Mouse (Mus musculus) testis, adult 10 weeks (tissue): ENCODE results near the gene Micall1. TPM values are rescaled to one million over a fixed set of nuclear protein-coding genes. Genes with fewer than 3 reads are reported as not detected.

ENCODE experiments used
- polyA plus RNA-seq: library from polyadenylated mRNA; stranded (reverse); fragments of 350-450 nt; fragmentation: Illumina TruSeq; extraction: RNeasy Lipid Tissue Mini Kit (QIAGEN cat#74804); gene quantifications from one replicate; pipeline ENCODE4 v1.2.3, GENCODE M21; 2014; ENCODE audit warnings: low read depth, low replicate concordance

Micall1 gene
- 14.5 TPM for polyA plus RNA-seq

DNA sequence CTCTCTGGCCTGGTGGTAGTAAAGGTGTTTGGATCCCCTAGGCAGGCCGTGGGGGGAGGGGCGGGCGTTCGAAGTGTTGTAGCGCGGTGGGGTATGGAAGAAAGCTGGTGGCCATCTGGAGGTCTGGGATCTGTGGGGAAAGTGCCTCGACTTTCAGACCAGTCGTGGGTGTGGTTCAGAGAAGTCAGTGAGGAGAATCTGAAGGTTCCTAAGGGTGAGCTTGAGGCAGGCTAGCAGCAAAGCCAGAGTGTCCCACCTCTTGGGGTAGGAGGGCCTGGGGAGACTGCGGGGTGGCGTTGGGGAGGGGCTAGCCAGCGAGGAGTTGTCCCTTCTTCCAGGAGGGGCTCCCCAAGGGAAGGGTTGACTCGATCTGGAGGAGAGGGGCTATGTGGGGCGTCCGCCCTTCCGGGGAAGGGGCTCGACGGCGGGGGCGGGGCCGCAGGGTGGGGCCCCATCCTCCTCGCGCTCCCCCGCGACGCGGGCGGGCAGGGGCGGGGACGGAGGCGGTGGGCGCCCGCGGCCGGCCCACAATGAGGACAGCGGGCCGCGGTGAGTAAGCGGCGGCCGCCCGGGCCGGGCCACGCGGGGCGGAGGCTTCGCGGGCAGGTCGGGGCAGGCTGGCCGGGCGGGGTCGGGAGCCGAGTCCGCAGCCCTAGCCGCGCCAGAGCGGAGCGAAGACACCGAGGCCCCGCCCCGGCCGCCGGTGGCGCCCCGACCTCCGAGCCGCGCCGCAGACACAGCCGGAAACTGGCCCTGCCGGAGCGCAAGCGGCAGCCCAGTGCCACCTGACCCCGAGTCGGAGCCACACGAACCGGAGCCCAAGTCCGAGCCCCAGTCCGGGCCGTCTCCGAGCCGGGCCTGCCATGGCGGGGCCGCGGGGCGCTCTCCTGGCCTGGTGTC is at the start of gene Micall1:
Gene Micall1, plus strand, starts transcription at position 478 of the 900 bp plus-strand sequence.

DNA sequence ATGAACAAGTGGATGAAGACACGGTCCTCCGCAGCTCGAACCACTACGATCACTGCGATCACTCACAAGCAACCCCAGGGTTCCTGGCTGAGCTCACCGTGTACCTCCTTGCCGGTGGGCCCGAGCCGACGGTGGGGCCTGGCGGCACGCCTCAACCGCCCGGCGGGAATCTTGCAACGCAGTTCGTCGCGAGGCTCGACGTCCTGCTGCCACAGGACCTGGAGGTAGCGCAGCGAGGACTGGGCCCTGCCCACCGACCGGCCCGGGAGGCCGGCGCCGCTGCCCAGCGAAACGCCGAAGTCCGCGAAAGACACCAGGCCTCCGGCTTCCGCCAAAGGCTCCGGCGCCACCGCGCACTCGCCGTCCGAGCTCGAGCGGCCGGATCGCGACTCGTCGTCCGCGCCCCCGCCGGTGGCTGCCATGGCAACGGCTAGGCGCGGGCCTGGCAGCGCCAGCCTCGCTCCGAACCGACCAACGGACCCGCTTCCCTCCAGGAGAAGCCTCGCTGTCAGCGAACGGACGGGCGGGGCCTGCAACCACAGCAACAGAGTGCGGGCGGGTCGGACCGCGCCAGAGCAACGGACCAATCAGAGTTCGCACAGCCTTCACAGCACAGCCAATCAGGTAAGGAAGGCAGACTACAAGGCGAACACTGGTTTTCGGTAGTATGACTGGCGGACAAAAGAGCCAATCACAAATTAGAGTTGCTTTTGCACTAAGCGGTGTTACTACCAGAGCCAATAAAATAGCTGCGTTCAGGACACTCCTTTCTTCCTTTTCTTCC is 46.1 kb upstream of the Micall1 start, which contains the start of gene Ankrd54:
Gene Ankrd54, minus strand, starts transcription at position 518 of the 784 bp plus-strand sequence.

DNA sequence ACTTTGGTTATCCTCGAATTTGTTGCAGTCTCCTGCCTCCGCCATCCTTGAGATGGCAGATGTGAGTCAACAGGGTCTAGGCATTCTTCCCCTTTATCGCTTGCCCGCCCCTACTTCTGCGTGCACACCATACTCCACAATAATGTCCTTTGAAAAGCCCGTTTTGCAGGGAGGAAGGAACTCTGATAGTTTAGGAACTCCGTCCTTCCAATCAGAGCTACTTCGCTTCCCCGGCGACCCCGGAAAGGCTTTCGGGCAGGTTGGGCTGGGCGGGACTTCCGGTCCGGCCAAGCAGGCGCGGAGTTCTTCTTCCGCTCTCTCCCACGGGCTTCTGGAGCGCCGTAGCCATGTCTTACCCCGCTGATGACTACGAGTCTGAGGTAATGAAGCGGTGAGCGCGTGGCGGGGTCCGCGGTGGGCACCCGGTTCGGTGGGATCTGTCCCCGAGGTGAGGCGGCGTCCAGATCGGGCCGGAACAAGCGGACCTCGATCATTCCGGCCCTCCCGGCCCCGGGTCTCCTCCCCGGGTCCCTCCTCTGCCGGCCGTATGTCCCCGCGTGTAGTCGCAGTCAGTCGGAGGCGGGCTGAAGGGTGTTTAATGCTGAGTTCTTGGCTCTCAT is 33.7 kb upstream of the Micall1 start, which contains the start of gene Eif3l:
Gene Eif3l, plus strand, starts transcription at position 267 of the 620 bp plus-strand sequence.

DNA sequence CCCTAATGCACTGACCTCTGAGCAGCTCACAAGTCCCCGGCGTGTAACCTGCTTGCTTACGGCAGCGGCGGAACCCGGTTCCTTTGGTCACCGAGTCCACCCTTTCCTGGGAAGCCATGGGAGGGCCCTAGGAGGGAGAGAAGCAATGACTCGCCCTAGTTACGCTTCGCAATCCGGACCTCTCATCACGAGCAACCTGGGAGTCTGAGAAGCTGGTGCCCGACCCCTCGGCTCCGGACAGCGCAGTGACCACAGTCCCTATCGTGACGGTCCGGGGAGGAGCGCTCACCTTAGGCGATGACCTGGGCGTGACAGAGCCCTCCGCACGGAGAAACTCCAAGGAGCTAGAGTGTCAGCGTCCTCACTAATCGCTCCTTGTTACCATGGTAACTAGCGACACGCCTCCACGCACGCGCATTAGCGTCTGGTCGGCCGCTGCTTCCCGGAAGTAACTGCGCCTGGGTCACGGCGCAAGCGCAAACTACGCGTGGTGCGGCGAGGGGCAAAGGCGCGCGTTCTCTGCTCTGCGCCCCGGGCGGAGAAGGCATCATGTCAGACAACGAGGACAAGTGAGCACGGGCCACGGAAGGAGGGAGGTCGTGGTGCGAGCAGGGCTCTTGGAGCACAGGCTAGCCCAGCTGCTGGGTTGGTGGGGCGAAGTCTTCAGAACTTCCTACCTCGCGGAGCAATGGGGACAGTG is 32.3 kb downstream of the Micall1 start, which contains the start of the genes Polr2f and 1700088E04Rik:
Gene Polr2f, plus strand, starts transcription at position 144 of the 700 bp plus-strand sequence.
Gene 1700088E04Rik, minus strand, starts transcription at position 388 of the 700 bp plus-strand sequence.

DNA sequence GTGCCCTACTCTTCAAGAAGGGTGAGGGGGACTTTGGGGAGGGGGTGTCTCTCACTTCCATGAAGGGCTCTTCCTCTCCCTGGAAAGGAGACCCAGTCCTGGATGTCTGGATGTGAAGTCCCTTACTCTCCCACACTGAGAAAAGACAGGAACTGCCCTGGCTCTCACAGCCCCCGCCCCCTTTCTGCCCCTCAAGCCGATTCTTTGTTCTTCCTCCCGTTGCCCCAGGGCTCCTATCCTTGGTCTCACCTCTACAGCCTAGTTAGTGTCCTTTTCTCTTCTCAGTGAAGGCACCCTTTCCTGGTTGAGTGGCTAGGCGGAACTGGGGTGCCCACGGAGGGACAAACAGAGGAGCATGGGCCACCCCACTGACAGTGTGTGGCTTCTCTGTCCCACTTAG is 56.4 kb downstream of the Micall1 start, which contains the start of gene Sox10:
Gene Sox10, minus strand, starts transcription at position 101 of the 400 bp plus-strand sequence.

Other genes starting within 250 kb of the Micall1 start
- gene Gga1, start 231.7 kb upstream of the Micall1 start, polyA plus RNA-seq, result 3.3 TPM
- not detected for gene Gm49510, start 209.2 kb upstream of the Micall1 start, polyA plus RNA-seq
- gene Sh3bp1, start 209.1 kb upstream of the Micall1 start, polyA plus RNA-seq, result not detected
- 0.49 TPM for gene Pdxp, start 195.0 kb upstream of the Micall1 start, polyA plus RNA-seq
- gene Lgals1, start 182.2 kb upstream of the Micall1 start, polyA plus RNA-seq, result 5.7 TPM
- gene Nol12, start 174.0 kb upstream of the Micall1 start, polyA plus RNA-seq, result 13.6 TPM
- gene Triobp, start 161.2 kb upstream of the Micall1 start, polyA plus RNA-seq, result 0.59 TPM
- 11.0 TPM for gene H1f0, start 80.4 kb upstream of the Micall1 start, polyA plus RNA-seq
- not detected for gene Galr3, start 67.0 kb upstream of the Micall1 start, polyA plus RNA-seq
- 16.7 TPM for gene Ankrd54, start 46.0 kb upstream of the Micall1 start, polyA plus RNA-seq
- gene Eif3l, start 33.7 kb upstream of the Micall1 start, polyA plus RNA-seq, result 67.2 TPM
- not detected for gene Polr2f, start 32.1 kb downstream of the Micall1 start, polyA plus RNA-seq
- gene 1700088E04Rik, start 32.4 kb downstream of the Micall1 start, polyA plus RNA-seq, result 20.5 TPM
- gene Sox10, start 56.3 kb downstream of the Micall1 start, polyA plus RNA-seq, result not detected
- 24.5 TPM for gene Pick1, start 120.3 kb downstream of the Micall1 start, polyA plus RNA-seq
- gene Gm49486, start 120.5 kb downstream of the Micall1 start, polyA plus RNA-seq, result 1.6 TPM
- gene Slc16a8, start 145.9 kb downstream of the Micall1 start, polyA plus RNA-seq, result not detected
- gene Baiap2l2, start 176.6 kb downstream of the Micall1 start, polyA plus RNA-seq, result not detected
- 3.3 TPM for gene Pla2g6, start 219.5 kb downstream of the Micall1 start, polyA plus RNA-seq
- 0.67 TPM for gene Maff, start 237.7 kb downstream of the Micall1 start, polyA plus RNA-seq